Mouse (Mus musculus) heart, embryonic 11.5 days (tissue): ENCODE measurements around the gene Nutm1. TPM values are rescaled to one million over a fixed set of nuclear protein-coding genes. Genes with fewer than 3 reads are reported as not detected.

ENCODE experiments used
- ATAC-seq: fragments of 200-750 bp; cut with Nextera tagmentation; replicated peaks from 2 replicates; pipeline ENCODE4 v1.8.0; 2017; ENCODE audit warnings: moderate library complexity; ENCODE audit not compliant: insufficient number of reproducible peaks, low FRiP score, low TSS enrichment
- H3K27ac ChIP-seq: fragments of 300-500 bp; sonication (generic); 2 replicates; pipeline ENCODE4 v1.5.1; 2014; ENCODE audit warnings: mild to moderate bottlenecking, low read depth, low read length
- H3K27me3 ChIP-seq: fragments of 300-500 bp; sonication (generic); 2 replicates; pipeline ENCODE4 v1.6.1; 2014; ENCODE audit warnings: mild to moderate bottlenecking, low read length, mixed read lengths; ENCODE audit not compliant: control insufficient read depth, insufficient read depth
- H3K36me3 ChIP-seq: fragments of 300-500 bp; sonication (generic); 2 replicates; pipeline ENCODE4 v1.6.1; 2014; ENCODE audit warnings: mild to moderate bottlenecking, low read length, moderate library complexity, mixed read lengths; ENCODE audit not compliant: control insufficient read depth, insufficient read depth
- H3K4me1 ChIP-seq: fragments of 300-500 bp; sonication (generic); 2 replicates; pipeline ENCODE4 v1.6.1; 2014; ENCODE audit warnings: low read length; ENCODE audit not compliant: control insufficient read depth, insufficient read depth
- H3K4me2 ChIP-seq: fragments of 300-500 bp; sonication (generic); 2 replicates; pipeline ENCODE4 v1.6.1; 2014; ENCODE audit warnings: mild to moderate bottlenecking, moderate library complexity
- H3K4me3 ChIP-seq: fragments of 300-500 bp; sonication (generic); 2 replicates; pipeline ENCODE4 v1.5.1; 2014; ENCODE audit warnings: low read depth, low read length
- H3K9ac ChIP-seq: fragments of 300-500 bp; sonication (generic); 2 replicates; pipeline ENCODE4 v1.6.1; 2014; ENCODE audit warnings: mild to moderate bottlenecking, low read depth, low read length, moderate library complexity
- H3K9me3 ChIP-seq: fragments of 300-500 bp; sonication (generic); replicated peaks from 2 replicates; pipeline ENCODE4 v1.6.1; 2016; ENCODE audit warnings: low read length; ENCODE audit not compliant: control insufficient read depth
- WGBS: fragments of 180-500 bp; shearing (Covaris S2); extraction: QIAGEN DNeasy Blood & Tissue Kit; methylation state at CpG from one replicate; pipeline ENCODE4 v1.1.7; 2014; ENCODE audit not compliant: insufficient replicate concordance; 5-methylcytosine and 5-hydroxymethylcytosine counted together
- polyA plus RNA-seq: library from polyadenylated mRNA; unstranded; fragments of >200 nt; fragmentation: Nextera tagmentation; extraction: Ambion mirVana; gene quantifications from 2 replicates; pipeline ENCODE4 v1.2.1, GENCODE M21; 2014

The Nutm1 gene
- polyA plus RNA-seq, 1 experiment from 2014 or later: 0.04 TPM

DNA sequence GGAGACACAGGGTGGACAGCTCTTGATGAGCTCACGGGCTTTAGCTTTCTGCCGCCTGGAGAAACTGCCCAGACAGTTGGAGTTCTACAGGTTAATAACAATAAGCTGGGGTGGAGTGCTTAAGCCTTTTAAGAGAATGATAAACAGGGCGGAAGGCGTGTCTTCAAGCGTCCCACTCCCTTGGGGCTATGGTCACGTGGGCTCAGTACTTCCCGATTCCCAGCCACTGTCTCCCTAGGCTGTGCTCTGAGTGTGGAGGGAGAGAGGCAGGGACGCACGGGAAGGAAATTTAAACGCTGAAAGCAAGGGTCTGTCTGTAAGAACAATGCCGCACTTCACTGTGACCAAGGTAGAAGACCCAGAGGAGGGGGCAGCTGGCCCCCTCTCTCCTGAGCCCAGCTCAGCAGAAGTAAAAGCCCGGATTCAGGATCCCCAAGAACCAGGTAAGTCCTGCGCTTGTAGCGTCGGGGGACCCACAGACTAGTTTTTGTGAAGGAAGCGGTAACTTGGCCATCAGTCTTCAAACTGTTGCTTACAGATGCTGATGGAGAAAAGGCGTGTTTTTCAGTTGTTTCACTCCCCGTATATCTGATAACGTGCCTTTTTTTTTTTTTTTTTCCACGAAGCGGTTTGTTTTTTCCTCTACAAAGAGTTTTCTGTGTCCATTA lies 25.4 kb upstream of the Nutm1 start:
- H3K4me1 ChIP-seq: peaks cover 4% of the 10 kb centered on the region; the same call in 1 of the 2 replicates
- peak; percentile 85 for ATAC-seq
- H3K9ac ChIP-seq: peak overlapping the region; percentile 85
- no peaks in the 10 kb centered on the region for H3K9me3 ChIP-seq
- peak overlapping the region; percentile 93 for H3K4me2 ChIP-seq
- peak overlapping the region; percentile 59 for H3K27ac ChIP-seq
- 2% methylated on average over 21 of the region's 21 CpGs for WGBS
- H3K36me3 ChIP-seq: no peaks in the 10 kb centered on the region
- H3K27me3 ChIP-seq: no peaks in the 10 kb centered on the region
- H3K4me3 ChIP-seq: peak overlapping the region; percentile 67

DNA sequence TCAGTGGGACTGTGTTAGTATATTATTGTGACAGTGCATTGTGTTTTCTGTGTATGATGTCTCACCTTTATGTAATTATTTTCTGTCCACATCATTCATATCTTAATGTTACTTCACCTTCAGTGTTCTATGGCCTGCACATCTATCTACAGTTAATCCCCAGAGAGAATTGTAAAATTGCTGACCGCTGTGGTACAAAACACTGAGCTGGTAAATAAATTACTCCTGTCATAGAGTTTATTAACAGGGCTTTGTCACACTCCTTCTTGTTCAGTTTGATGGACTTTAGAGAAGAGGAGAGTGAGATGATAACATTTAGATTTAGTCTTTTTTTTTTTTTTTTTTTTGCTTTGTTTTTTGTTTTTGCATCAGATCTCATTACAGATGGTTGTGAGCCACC lies 23.8 kb upstream of the Nutm1 start:
- no peak for ATAC-seq
- H3K4me3 ChIP-seq: no peak overlapping the region
- no peak overlapping the region for H3K9ac ChIP-seq
- 91% methylated on average over 1 of the region's 1 CpGs for WGBS
- no peak overlapping the region for H3K27ac ChIP-seq
- H3K36me3 ChIP-seq: no peaks in the 10 kb centered on the region
- no peak overlapping the region for H3K4me2 ChIP-seq
- peaks cover 4% of the 10 kb centered on the region; the same call in 1 of the 2 replicates for H3K4me1 ChIP-seq
- no peaks in the 10 kb centered on the region for H3K9me3 ChIP-seq
- H3K27me3 ChIP-seq: no peaks in the 10 kb centered on the region

DNA sequence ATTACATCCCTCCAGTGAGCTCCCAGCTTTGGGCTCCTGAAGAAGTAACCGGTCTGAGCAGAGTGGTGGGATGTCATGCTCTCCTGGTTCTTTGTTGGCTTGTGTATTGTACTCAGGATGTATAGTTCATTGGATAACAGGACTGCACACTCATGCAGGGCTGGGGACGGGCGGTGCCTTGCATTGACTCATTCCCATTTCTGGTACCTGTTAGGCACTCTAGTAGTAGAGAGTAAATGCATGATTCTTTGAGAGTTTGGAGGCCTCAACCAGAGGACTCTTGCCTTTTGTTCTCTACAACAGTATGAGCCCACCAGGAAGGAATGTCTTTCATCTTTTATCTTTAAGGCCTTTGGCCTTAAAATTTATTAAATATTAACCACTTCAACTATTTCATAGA lies 17.8 kb upstream of the Nutm1 start:
- Histone ChIP-seq H3K4me2 (no peak overlapping the region), H3K9ac (no peak overlapping the region), H3K9me3 (no peaks in the 10 kb centered on the region), H3K4me3 (no peak overlapping the region), H3K4me1 (no peaks in the 10 kb centered on the region), H3K27ac (no peak overlapping the region), H3K36me3 (no peaks in the 10 kb centered on the region), H3K27me3 (no peaks in the 10 kb centered on the region)
- 96% methylated on average over 3 of the region's 3 CpGs for WGBS
- no peak for ATAC-seq

DNA sequence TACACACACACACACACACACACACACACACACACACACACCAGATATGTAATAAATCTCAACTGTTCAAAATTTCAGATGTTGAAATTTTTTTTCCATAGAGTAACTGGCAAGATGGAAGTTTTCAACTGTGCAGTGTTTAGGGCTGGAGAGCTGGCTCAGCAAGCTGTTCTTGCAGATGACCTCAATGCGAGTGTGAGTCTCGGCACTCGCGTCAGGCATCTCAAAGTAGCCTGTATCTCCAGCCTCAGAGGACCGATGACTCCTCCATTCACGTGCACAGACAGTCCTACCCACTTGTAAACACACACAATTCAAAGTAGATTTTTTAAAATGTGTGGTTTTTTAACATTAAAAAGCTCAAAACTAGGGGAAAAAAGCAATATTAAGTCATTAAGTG lies 14.4 kb upstream of the Nutm1 start:
- Histone ChIP-seq H3K27ac (no peak overlapping the region), H3K9me3 (no peaks in the 10 kb centered on the region), H3K27me3 (no peaks in the 10 kb centered on the region), H3K4me2 (no peak overlapping the region), H3K4me3 (no peak overlapping the region), H3K4me1 (no peaks in the 10 kb centered on the region), H3K36me3 (no peaks in the 10 kb centered on the region), H3K9ac (no peak overlapping the region)
- no peak for ATAC-seq
- WGBS: 84% methylated on average over 6 of the region's 6 CpGs

DNA sequence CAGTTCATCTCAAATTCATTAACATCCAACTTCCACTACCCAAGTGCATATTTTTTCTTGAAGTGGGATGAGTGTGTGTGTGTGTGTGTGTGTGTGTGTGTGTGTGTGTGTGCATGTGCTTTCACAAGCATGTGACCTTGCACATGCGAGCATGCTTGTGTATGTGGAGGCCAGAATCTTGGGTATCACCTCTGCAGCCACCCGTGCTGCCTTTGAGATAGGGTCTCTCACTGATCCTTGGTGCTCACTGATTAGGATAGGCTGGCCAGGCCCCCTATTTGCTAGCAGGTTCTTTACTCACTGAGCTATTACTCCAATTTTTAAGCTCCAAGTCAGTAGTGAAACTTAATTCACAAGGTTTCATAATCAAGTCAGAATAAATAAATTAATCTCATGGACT lies 13.8 kb upstream of the Nutm1 start:
- H3K4me2 ChIP-seq: no peak overlapping the region
- no peaks in the 10 kb centered on the region for H3K27me3 ChIP-seq
- no peak overlapping the region for H3K9ac ChIP-seq
- no peak for ATAC-seq
- no peaks in the 10 kb centered on the region for H3K36me3 ChIP-seq
- 73% methylated on average over 2 of the region's 2 CpGs for WGBS
- H3K9me3 ChIP-seq: no peaks in the 10 kb centered on the region
- H3K4me3 ChIP-seq: no peak overlapping the region
- no peak overlapping the region for H3K27ac ChIP-seq
- H3K4me1 ChIP-seq: no peaks in the 10 kb centered on the region

DNA sequence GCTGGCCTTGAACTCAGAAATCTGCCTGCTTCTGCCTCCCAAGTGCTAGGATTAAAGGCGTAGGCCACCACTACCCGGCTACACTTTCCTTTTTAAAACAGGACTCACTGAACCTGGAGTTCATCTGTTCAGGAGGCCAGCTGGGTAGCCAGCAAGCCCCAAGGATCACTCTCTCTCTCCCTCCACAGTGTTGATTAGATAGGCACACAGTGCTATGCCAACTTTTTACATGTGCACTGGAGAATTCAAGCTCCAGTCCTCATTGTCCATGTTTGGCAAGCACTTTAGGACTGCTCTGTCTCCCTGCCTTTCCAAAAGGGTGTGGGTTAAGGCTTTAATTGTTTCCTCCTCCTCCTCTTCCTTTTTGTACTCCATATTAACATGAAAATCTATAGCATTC lies 10.9 kb upstream of the Nutm1 start:
- Histone ChIP-seq H3K4me2 (no peak overlapping the region), H3K9ac (no peak overlapping the region), H3K4me1 (no peaks in the 10 kb centered on the region), H3K27ac (no peak overlapping the region), H3K36me3 (no peaks in the 10 kb centered on the region), H3K9me3 (no peaks in the 10 kb centered on the region), H3K27me3 (no peaks in the 10 kb centered on the region), H3K4me3 (no peak overlapping the region)
- 73% methylated on average over 2 of the region's 2 CpGs for WGBS
- ATAC-seq: no peak

DNA sequence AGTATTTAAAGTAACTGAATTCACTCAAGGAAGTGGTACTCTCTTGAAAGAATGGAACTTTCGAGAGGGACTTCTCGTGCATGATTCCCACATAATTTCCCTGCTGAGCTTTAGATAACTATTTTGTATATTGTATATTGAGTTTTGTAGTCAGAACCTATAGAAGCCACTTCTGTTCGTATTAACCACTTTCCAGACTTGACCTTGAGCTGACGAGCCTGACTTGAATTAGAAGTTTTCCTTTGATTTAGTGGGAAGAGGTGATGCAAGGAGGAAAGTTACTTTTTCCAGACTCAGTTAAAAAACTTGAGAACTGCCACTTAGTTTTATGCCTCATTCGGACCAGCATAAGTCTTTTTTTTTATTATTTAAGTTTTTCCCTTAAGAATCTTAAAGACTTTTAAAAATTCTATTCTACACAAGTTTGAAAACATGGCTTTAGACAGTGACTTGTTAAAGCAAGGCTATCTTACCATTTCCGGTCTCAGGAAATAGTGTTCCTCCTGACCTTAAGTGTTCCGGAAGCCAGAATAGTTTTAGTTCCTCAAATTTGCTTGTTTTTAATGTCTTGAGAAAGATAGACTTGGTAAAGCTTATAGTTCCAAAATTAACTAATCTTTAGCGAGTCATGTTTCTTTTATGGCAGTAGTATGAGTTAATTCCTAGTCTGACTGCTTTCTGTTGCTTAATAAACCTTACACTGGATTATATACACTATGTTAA lies 8.6 kb upstream of the Nutm1 start:
- no peak overlapping the region for H3K9ac ChIP-seq
- H3K27ac ChIP-seq: no peak overlapping the region
- no peak for ATAC-seq
- H3K4me3 ChIP-seq: peak overlapping the region; percentile 85
- H3K27me3 ChIP-seq: no peaks in the 10 kb centered on the region
- no peaks in the 10 kb centered on the region for H3K9me3 ChIP-seq
- no peaks in the 10 kb centered on the region for H3K36me3 ChIP-seq
- 64% methylated on average over 8 of the region's 8 CpGs for WGBS
- peak overlapping the region; percentile 91 for H3K4me2 ChIP-seq
- no peaks in the 10 kb centered on the region for H3K4me1 ChIP-seq

DNA sequence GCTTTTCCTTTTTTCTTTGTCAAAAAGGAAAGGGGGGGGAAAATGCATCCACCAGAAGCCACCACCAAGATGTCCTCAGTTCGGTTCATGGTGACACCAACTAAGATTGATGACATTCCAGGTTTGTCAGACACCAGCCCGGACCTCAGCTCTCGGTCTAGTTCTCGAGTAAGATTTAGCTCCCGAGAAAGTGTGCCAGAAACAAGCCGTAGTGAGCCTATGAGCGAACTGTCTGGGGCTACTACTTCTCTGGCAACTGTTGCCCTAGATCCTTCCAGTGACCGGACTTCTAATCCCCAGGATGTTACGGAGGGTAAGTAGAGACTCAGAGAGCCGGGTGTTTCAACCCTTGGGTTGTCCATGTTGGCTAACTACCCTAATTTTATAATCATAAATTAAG lies 7.7 kb upstream of the Nutm1 start:
- Histone ChIP-seq H3K4me2 (peak overlapping the region; percentile 91), H3K9ac (peak overlapping the region; percentile 88)

DNA sequence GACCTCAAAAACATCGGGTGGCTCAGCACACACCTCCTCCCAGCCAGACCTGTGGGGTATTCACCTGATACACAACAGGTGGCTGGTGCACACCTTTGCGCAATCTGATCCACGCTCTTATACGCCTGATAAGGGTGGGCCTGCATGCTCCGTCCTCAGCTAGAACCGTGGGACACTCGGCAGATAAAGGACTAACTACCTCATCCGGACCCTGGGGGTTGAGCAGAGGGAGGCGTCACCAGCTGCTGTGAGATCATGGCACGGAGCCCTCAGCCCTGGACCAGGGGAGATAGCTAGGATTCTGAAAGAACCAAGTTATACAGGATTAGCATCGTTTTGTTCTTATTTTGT lies 7.1 kb upstream of the Nutm1 start, which contains the start of gene Gm21985:
TSS of gene Gm21985 (plus strand) at position 73 of the 351 bp plus-strand sequence.
- ATAC-seq: peak; percentile 40; the same call in 1 of the 2 replicates
- Histone ChIP-seq H3K27ac (peak within 1 kb of the TSS; percentile 91), H3K9ac (peak within 1 kb of the TSS; percentile 88), H3K27me3 (no peaks in the 10 kb centered on the region), H3K4me2 (peak within 1 kb of the TSS; percentile 91), H3K9me3 (no peaks in the 10 kb centered on the region), H3K4me1 (no peaks in the 10 kb centered on the region), H3K4me3 (peak within 1 kb of the TSS; percentile 85), H3K36me3 (no peaks in the 10 kb centered on the region)
- 1% methylated on average over 11 of the region's 11 CpGs for WGBS

More for the DNA sequence above, 7.7 kb upstream of the Nutm1 start:
- H3K27me3 ChIP-seq: no peaks in the 10 kb centered on the region
- ATAC-seq: no peak
- H3K36me3 ChIP-seq: no peaks in the 10 kb centered on the region
- H3K9me3 ChIP-seq: no peaks in the 10 kb centered on the region
- H3K4me3 ChIP-seq: peak overlapping the region; percentile 85
- 0 out of 2 replicates have a peak overlapping the region, but pooled peaks have one; percentile 15 for H3K27ac ChIP-seq
- WGBS: 36% methylated on average over 10 of the region's 10 CpGs
- H3K4me1 ChIP-seq: no peaks in the 10 kb centered on the region
